Comparison of ENCODE assay signal across 11 mouse cellular contexts in the genomic region with DNA sequence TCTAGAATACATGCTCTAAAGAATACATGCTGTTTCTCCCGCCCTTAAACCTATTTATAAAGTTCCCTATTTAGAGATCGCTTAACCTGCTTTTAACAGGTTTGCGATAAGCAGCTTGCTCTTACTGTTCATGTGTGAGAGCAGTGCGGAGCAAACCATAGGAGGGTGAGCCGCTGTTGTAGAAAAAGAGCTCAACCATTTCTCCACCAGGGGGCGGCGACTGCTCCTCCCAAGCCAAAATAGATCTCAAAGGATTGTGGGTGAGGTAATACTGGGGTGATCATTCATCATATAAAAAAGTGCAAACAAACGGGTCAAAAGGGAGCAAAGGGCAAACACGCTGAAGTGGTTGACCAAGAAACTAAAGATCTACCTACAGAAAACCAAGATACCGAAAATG. TPM values are rescaled to one million over a fixed set of nuclear protein-coding genes. Genes with fewer than 3 reads are reported as not detected.
A peak's percentile ranks its signal among the peaks of the same experiment; 100 is the strongest.
DNase-seq lines count a peak whose midpoint lies in the region; ATAC-seq and TF ChIP-seq lines count a peak whose summit lies in the region.
"Had no signal": no experiment of that assay in that cellular context is flagged by ENCODE, and none has a peak within 500 bp of the region (broad histone marks: within the 10 kb centered on the region; RNA-seq: fewer than 3 reads in every experiment).

No protein-coding gene starts in this region.

- peak; percentile 10 for DNase-seq in kidney, adult 18-20 months
- DNase-seq in 416B (ENCODE audit: low read depth), result peak; percentile 23
- peak; percentile 8 for DNase-seq in CH12.LX (ENCODE audit: extremely low read depth)
- DNase-seq in lung, embryonic 14.5 days, result peak; percentile 1
- no peak for DNase-seq in left cerebral cortex, postnatal 10 days (ENCODE audit: extremely low spot score in 1 of 2, low spot score in 2 of 2)
- DNase-seq in spleen, adult 12 weeks (ENCODE audit: low spot score), result no peak

- TF ChIP-seq EP300 in CH12.LX (IDR thresholded peaks at IDR 0.05; ENCODE audit: low read length), result no peak

- dilution Hi-C loops in CH12.LX (cut with MboI; ENCODE audit: extremely low pct_ligation_motif_present, extremely low pct_unique_long_range_greater_than_20kb, low sequenced_read_pairs), result no loop called here

- TF ChIP-seq RAD21 in CH12.LX (IDR thresholded peaks at IDR 0.05; ENCODE audit: low read depth, low read length), result no peak

- H3K79me2 ChIP-seq in CH12.LX (replicated peaks; ENCODE audit: control insufficient read depth, extremely low read depth, insufficient read depth, poor library complexity, severe bottlenecking), result no peaks in the 10 kb centered on the region

- intact Hi-C loops in left cerebral cortex, postnatal 10 days (cut with DNase I), result no loop called here

- TF ChIP-seq POLR2A in CH12.LX (IDR thresholded peaks at IDR 0.05; ENCODE audit: low read depth, low read length), result no peak

- no peak for ATAC-seq in kidney, embryonic 14.5 days (ENCODE audit: low FRiP score, low TSS enrichment)
- ATAC-seq in lung, embryonic 14.5 days (ENCODE audit: insufficient read depth), result no peak
- ATAC-seq in heart, embryonic 11.5 days (replicated peaks; ENCODE audit: insufficient number of reproducible peaks, low FRiP score, low TSS enrichment), result no peak

- H3K9ac ChIP-seq in kidney, embryonic 14.5 days (ENCODE audit: low read depth, low read length), result no peak overlapping the region
- no peak overlapping the region for H3K9ac ChIP-seq in CH12.LX (ENCODE audit: insufficient read depth, low read depth)
- H3K9ac ChIP-seq in lung, embryonic 14.5 days, result no peak overlapping the region
- no peak overlapping the region for H3K9ac ChIP-seq in heart, embryonic 11.5 days (ENCODE audit: low read depth, low read length)
- H3K9ac ChIP-seq: lung, embryonic 15.5 days had no signal

- H3K27me3 ChIP-seq in kidney, embryonic 14.5 days (ENCODE audit: control insufficient read depth, insufficient read depth, low read length), result no peaks in the 10 kb centered on the region
- H3K27me3 ChIP-seq in CH12.LX (replicated peaks), result no peaks in the 10 kb centered on the region
- H3K27me3 ChIP-seq in lung, embryonic 14.5 days (ENCODE audit: insufficient read depth, low read length), result no peaks in the 10 kb centered on the region
- H3K27me3 ChIP-seq in heart, embryonic 11.5 days (ENCODE audit: control insufficient read depth, insufficient read depth, low read length), result no peaks in the 10 kb centered on the region
- H3K27me3 ChIP-seq: lung, embryonic 15.5 days had no signal

- peak in 1 of 2 experiments; percentile 29; a peak in 2 of 4 replicates for TF ChIP-seq CTCF in CH12.LX (conservative IDR thresholded peaks at IDR 0.05 in 1 of 2, IDR thresholded peaks at IDR 0.05 in 1 of 2; ENCODE audit: low read depth in 2 of 2, low read length in 2 of 2)
- 0 out of 2 replicates have a peak, but pooled peaks have one; percentile 15 for TF ChIP-seq CTCF in lung, embryonic 14.5 days (IDR thresholded peaks at IDR 0.05; ENCODE audit: low read depth)

- no peaks in the 10 kb centered on the region for H3K9me3 ChIP-seq in kidney, embryonic 14.5 days (ENCODE audit: control insufficient read depth, low read length)
- H3K9me3 ChIP-seq in CH12.LX (replicated peaks; ENCODE audit: low read length), result no peaks in the 10 kb centered on the region
- H3K9me3 ChIP-seq in lung, embryonic 14.5 days (ENCODE audit: low read depth, low read length), result no peaks in the 10 kb centered on the region
- no peaks in the 10 kb centered on the region for H3K9me3 ChIP-seq in heart, embryonic 11.5 days (replicated peaks; ENCODE audit: control insufficient read depth, low read length)
- H3K9me3 ChIP-seq: heart, embryonic 10.5 days; lung, embryonic 15.5 days had no signal

- H3K36me3 ChIP-seq in kidney, embryonic 14.5 days (ENCODE audit: control insufficient read depth, insufficient read depth, low read length), result peaks cover 8% of the 10 kb centered on the region; the same call in 1 of the 2 replicates
- H3K36me3 ChIP-seq in CH12.LX (replicated peaks in 1 of 2; ENCODE audit: control insufficient read depth in 1 of 2, insufficient read depth in 1 of 2, low read length in 1 of 2), result peaks cover 12 to 17% of the 10 kb centered on the region in 2 experiments
- peaks cover 13% of the 10 kb centered on the region for H3K36me3 ChIP-seq in lung, embryonic 14.5 days (ENCODE audit: insufficient read depth)
- H3K36me3 ChIP-seq in heart, embryonic 11.5 days (ENCODE audit: control insufficient read depth, insufficient read depth, low read length), result no peaks in the 10 kb centered on the region

- no peak overlapping the region for H3K27ac ChIP-seq in kidney, embryonic 14.5 days (ENCODE audit: low read depth, low read length)
- H3K27ac ChIP-seq in CH12.LX (ENCODE audit: insufficient read depth, low read depth), result no peak overlapping the region
- H3K27ac ChIP-seq in lung, embryonic 14.5 days (ENCODE audit: low read depth), result no peak overlapping the region
- H3K27ac ChIP-seq in heart, embryonic 11.5 days (ENCODE audit: low read depth, low read length), result no peak overlapping the region
- H3K27ac ChIP-seq: heart, embryonic 10.5 days; lung, embryonic 15.5 days had no signal

- no peak overlapping the region for H3K4me2 ChIP-seq in kidney, embryonic 14.5 days (replicated peaks; ENCODE audit: low read depth, low read length)
- H3K4me2 ChIP-seq in CH12.LX (ENCODE audit: insufficient read depth, low read depth, poor library complexity, severe bottlenecking), result no peak overlapping the region
- H3K4me2 ChIP-seq in lung, embryonic 14.5 days, result no peak overlapping the region
- no peak overlapping the region for H3K4me2 ChIP-seq in heart, embryonic 11.5 days
- H3K4me2 ChIP-seq: lung, embryonic 15.5 days had no signal

- H3K4me1 ChIP-seq in kidney, embryonic 14.5 days (ENCODE audit: control insufficient read depth, insufficient read depth, low read length), result no peaks in the 10 kb centered on the region
- no peaks in the 10 kb centered on the region for H3K4me1 ChIP-seq in CH12.LX (ENCODE audit: control insufficient read depth in 1 of 2, insufficient read depth in 2 of 2)
- no peaks in the 10 kb centered on the region for H3K4me1 ChIP-seq in lung, embryonic 14.5 days (ENCODE audit: insufficient read depth)
- H3K4me1 ChIP-seq in heart, embryonic 11.5 days (ENCODE audit: control insufficient read depth, insufficient read depth, low read length), result no peaks in the 10 kb centered on the region
- H3K4me1 ChIP-seq: heart, embryonic 10.5 days; lung, embryonic 15.5 days had no signal

- WGBS in kidney, embryonic 14.5 days, result 76% methylated on average over 10 of the region's 10 CpGs
- WGBS in lung, embryonic 14.5 days, result 72% methylated on average over 10 of the region's 10 CpGs
- WGBS in heart, embryonic 11.5 days (ENCODE audit: insufficient replicate concordance), result 74% methylated on average over 10 of the region's 10 CpGs

- in situ Hi-C loops in CH12.LX (cut with MboI; ENCODE audit: low pct_ligation_motif_present, low pct_unique_long_range_greater_than_20kb, low sequenced_read_pairs), result no loop called here

- no peak overlapping the region for H3K4me3 ChIP-seq in kidney, embryonic 14.5 days (ENCODE audit: low read length)
- no peak overlapping the region for H3K4me3 ChIP-seq in CH12.LX (replicated peaks in 1 of 3; ENCODE audit: low read depth in 2 of 3, low read length in 2 of 3, poor library complexity in 1 of 3)
- no peak overlapping the region for H3K4me3 ChIP-seq in lung, embryonic 14.5 days (ENCODE audit: low read depth, low read length)
- no peak overlapping the region for H3K4me3 ChIP-seq in heart, embryonic 11.5 days (ENCODE audit: low read depth, low read length)
- H3K4me3 ChIP-seq: erythroblast, embryonic 14.5 days; heart, embryonic 10.5 days; lung, embryonic 15.5 days had no signal

TF ChIP-seq in CH12.LX, 34 proteins besides CTCF, POLR2A, EP300 and RAD21:
- peak; percentile 24 for TF ChIP-seq SMC3 (IDR thresholded peaks at IDR 0.05; ENCODE audit: low read depth, low read length)
- no peak for TF ChIP-seq JUN (IDR thresholded peaks at IDR 0.05; ENCODE audit: insufficient read depth, low read depth, low read length)
- no peak for TF ChIP-seq CHD2 (IDR thresholded peaks at IDR 0.05; ENCODE audit: low read length)
TF ChIP-seq in CH12.LX: peak in this region for 1.

RNA-seq across cellular contexts. Expression of gene Yy2, which starts 5.0 kb away (rescaled TPM):
- 4.0 and 6.6 TPM in 2 replicates for polyA plus RNA-seq in kidney, embryonic 14.5 days (2014; fragmentation: Nextera tagmentation; extraction: Ambion mirVana)
- total RNA-seq in CH12.LX (2012; rRNA removed) (1.8 TPM in 2 replicates), CH12.LX (2014; rRNA removed) (7.2 and 7.5 TPM in 2 replicates)
- polyA plus RNA-seq in CH12.LX (2012; ENCODE audit: insufficient read length, low read depth), result 0.40 TPM in 1 of 2 replicates, not detected in the other
- 6.4 and 6.8 TPM in 2 replicates for polyA plus RNA-seq in lung, embryonic 14.5 days (2014; fragmentation: Nextera tagmentation; extraction: Ambion mirVana)
- 3.5 and 5.0 TPM in 2 replicates for polyA plus RNA-seq in heart, embryonic 11.5 days (2014; fragmentation: Nextera tagmentation; extraction: Ambion mirVana)
- total RNA-seq in left cerebral cortex, postnatal 10 days (2021), result under 1 TPM in 1 of 2 experiments, not detected in 1; 0.24 TPM

RNA-seq across cellular contexts. Expression of gene Mbtps2, which starts 34.7 kb away (rescaled TPM):
- 17.1 and 28.5 TPM in 2 replicates for polyA plus RNA-seq in kidney, embryonic 14.5 days (2014; fragmentation: Nextera tagmentation; extraction: Ambion mirVana)
- total RNA-seq in CH12.LX (2012; rRNA removed) (5.8 and 6.0 TPM in 2 replicates), CH12.LX (2014; rRNA removed) (11.4 and 12.4 TPM in 2 replicates)
- polyA plus RNA-seq in CH12.LX (2012; ENCODE audit: insufficient read length, low read depth), result 24.2 and 30.2 TPM in 2 replicates
- 24.8 and 25.3 TPM in 2 replicates for polyA plus RNA-seq in lung, embryonic 14.5 days (2014; fragmentation: Nextera tagmentation; extraction: Ambion mirVana)
- 14.9 and 16.4 TPM in 2 replicates for polyA plus RNA-seq in heart, embryonic 11.5 days (2014; fragmentation: Nextera tagmentation; extraction: Ambion mirVana)
- 10 to 100 TPM; 34.5 to 40.8 TPM for total RNA-seq in left cerebral cortex, postnatal 10 days (2021)
- polyA plus RNA-seq: erythroblast, embryonic 14.5 days had no signal

Comparison
In these comparisons a context has a peak if more than half of its experiments do, and no peak if none do; other contexts are left out.
1. DNase-seq: peak in kidney, adult 18-20 months (single experiment), 416B (single experiment), CH12.LX (single experiment) and lung, embryonic 14.5 days (single experiment); none in left cerebral cortex, postnatal 10 days (0 of 2) and spleen, adult 12 weeks (single experiment).